Mouse (Mus musculus) activated CD4-positive, CD25-positive, alpha-beta regulatory T cell, adult 4 months (primary cell): Measurements from ENCODE around the gene Zfp653. TPM values are rescaled to one million over a fixed set of nuclear protein-coding genes. Genes with fewer than 3 reads are reported as not detected.
A peak's percentile ranks its signal among the peaks of the same experiment; 100 is the strongest.

Experiments used
- ATAC-seq: one replicate; pipeline ENCODE4 v1.8.0; 2017
- polyA plus RNA-seq, 2 experiments: library from polyadenylated mRNA; unstranded; fragments of 100-300 nt; shearing (Covaris generic); gene quantifications; one replicate each; pipeline ENCODE4 v1.2.1; 2017

The Zfp653 gene
- polyA plus RNA-seq, 2 experiments from 2014 or later, result 3.3 to 4.0 TPM

GRCm38 (mm10) chr9:22069881-22070553 is 1.2 kb downstream of the Zfp653 start:
- no peak for ATAC-seq

GRCm38 (mm10) chr9:22067195-22067594 is 4.0 kb downstream of the Zfp653 start:
- no peak for ATAC-seq

GRCm38 (mm10) chr9:22066433-22066832 is 4.7 kb downstream of the Zfp653 start:
- ATAC-seq, result no peak

- no peak for ATAC-seq
These were observed 5.5 kb downstream of the Zfp653 start for GRCm38 (mm10) chr9:22065642-22066041.

GRCm38 (mm10) chr9:22064341-22064740 is 6.8 kb downstream of the Zfp653 start:
- ATAC-seq, result no peak

GRCm38 (mm10) chr9:22061339-22061738 is 9.8 kb downstream of the Zfp653 start:
- ATAC-seq, result no peak

- ATAC-seq, result no peak
These were observed 13.2 kb downstream of the Zfp653 start for GRCm38 (mm10) chr9:22058011-22058424.

- no peak for ATAC-seq
These were observed 14.1 kb downstream of the Zfp653 start for GRCm38 (mm10) chr9:22057031-22057517.

- no peak for ATAC-seq
These were observed 14.8 kb downstream of the Zfp653 start for GRCm38 (mm10) chr9:22056303-22056910.

- ATAC-seq, result no peak
These were observed 15.5 kb downstream of the Zfp653 start for GRCm38 (mm10) chr9:22055713-22056112.

- ATAC-seq, result peak; percentile 70
These were observed 16.6 kb downstream of the Zfp653 start for GRCm38 (mm10) chr9:22054411-22055076.

GRCm38 (mm10) chr9:22053657-22054056 is 17.5 kb downstream of the Zfp653 start:
- no peak for ATAC-seq

- no peak for ATAC-seq
These were observed 19.3 kb downstream of the Zfp653 start, which contains the start of gene Elavl3 for GRCm38 (mm10) chr9:22051958-22052254. Gene Elavl3, minus strand, starts transcription at chr9:22052023.

GRCm38 (mm10) chr9:22051161-22051957 is 19.8 kb downstream of the Zfp653 start:
- ATAC-seq, result no peak

- ATAC-seq, result no peak
These were observed 20.8 kb downstream of the Zfp653 start for GRCm38 (mm10) chr9:22050351-22050889.

GRCm38 (mm10) chr9:22049721-22050270 is 21.4 kb downstream of the Zfp653 start:
- ATAC-seq, result no peak

GRCm38 (mm10) chr9:22049315-22049714 is 21.9 kb downstream of the Zfp653 start:
- ATAC-seq, result no peak

GRCm38 (mm10) chr9:22047329-22047728 is 23.8 kb downstream of the Zfp653 start:
- ATAC-seq, result no peak

GRCm38 (mm10) chr9:22041832-22042231 is 29.3 kb downstream of the Zfp653 start:
- ATAC-seq, result no peak

- no peak for ATAC-seq
These were observed 33.4 kb downstream of the Zfp653 start for GRCm38 (mm10) chr9:22037826-22038225.

GRCm38 (mm10) chr9:22035300-22036044 is 35.7 kb downstream of the Zfp653 start:
- ATAC-seq, result no peak

GRCm38 (mm10) chr9:22030386-22030785 is 40.8 kb downstream of the Zfp653 start:
- ATAC-seq, result no peak
